ENCODE assay signal across 8 mouse cellular contexts in the genomic region with DNA sequence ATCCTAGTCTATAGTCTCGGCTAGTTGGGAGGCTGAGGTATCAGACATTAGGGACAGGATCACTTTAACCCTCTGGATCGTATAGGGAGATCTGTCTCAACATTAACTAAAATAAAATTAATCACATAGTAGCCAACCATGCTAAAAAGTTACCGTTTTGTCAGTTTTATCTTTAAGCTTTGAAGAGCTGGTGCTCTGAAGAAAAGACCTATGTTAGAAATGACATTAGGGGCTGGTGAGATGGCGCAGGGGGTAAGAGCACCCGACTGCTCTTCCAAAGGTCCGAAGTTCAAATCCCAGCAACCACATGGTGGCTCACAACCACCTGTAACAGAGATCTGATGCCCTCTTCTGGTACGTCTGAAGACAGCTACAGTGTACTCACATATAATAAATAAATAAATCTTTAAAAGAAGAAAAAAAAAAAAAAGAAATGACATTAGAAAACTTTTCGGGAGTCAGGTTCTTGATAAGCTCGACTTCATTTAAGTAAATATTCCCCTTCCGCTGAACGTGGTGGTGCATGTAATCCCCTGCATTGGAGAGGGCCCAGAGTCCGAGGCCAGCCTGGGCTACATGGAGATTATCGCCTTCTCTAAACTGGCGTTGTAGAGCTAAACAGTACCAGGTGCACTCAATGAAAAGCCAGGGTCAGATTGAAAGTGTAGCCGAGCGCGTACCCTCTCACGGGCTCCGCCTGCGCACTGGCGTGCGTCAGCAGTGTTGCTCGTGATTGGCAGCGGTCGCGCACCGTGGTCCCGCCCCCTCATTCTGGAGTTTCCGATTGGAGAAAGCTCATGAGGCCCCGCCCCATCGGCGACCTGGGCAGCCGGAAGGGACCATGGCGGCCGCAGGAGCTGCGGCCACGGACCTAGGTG. TPM values are rescaled to one million over a fixed set of nuclear protein-coding genes. Genes with fewer than 3 reads are reported as not detected.
DNase-seq lines count a peak whose midpoint lies in the region; ATAC-seq lines count a peak whose summit lies in the region.

Pigs (plus strand) TSS at position 782 of the 878 bp plus-strand sequence.

- WGBS in intestine, embryonic 14.5 days: 11% methylated on average over 36 of the region's 37 CpGs

- intact Hi-C loops in left cerebral cortex, postnatal 14 days (cut with DNase I): loop anchor here (1.0 to 5.0 kb wide), 2 partner anchors 27 to 66 kb away; partner anchors contain the start of genes 2610507B11Rik and Spag5

- H3K36me3 ChIP-seq in intestine, embryonic 14.5 days (ENCODE audit: control insufficient read depth, insufficient read depth, low read length): peaks cover 2% of the 10 kb centered on the region; the same call in 1 of the 2 replicates

- H3K4me1 ChIP-seq in intestine, embryonic 14.5 days (replicated peaks; ENCODE audit: control insufficient read depth, insufficient read depth, low read length): peaks cover 7% of the 10 kb centered on the region

- peak within 1 kb of the TSS; percentile 84 for H3K9ac ChIP-seq in intestine, embryonic 14.5 days (ENCODE audit: low read length)

- peak; percentile 94 for ATAC-seq in intestine, embryonic 14.5 days (replicated peaks; ENCODE audit: low FRiP score, low TSS enrichment, low read depth)

- peak within 1 kb of the TSS; percentile 91 for H3K4me2 ChIP-seq in intestine, embryonic 14.5 days (ENCODE audit: low read length)

- no peaks in the 10 kb centered on the region for H3K9me3 ChIP-seq in intestine, embryonic 14.5 days (ENCODE audit: control insufficient read depth, low read length)

- H3K4me3 ChIP-seq in intestine, embryonic 14.5 days (ENCODE audit: low read depth, low read length): peak within 1 kb of the TSS; percentile 79

- H3K27ac ChIP-seq in intestine, embryonic 14.5 days (ENCODE audit: low read depth): 0 out of 2 replicates have a peak within 1 kb of the TSS, but pooled peaks have one; percentile 47

- DNase-seq in adrenal gland, adult (ENCODE audit: inconsistent age in 2 of 2, low spot score in 1 of 2): peak; percentile 98
- DNase-seq in embryo, embryonic 10.5 days (ENCODE audit: low spot score): peak; percentile 98
- peak; percentile 95 for DNase-seq in gastrocnemius, postnatal 25 days
- DNase-seq in intestine, embryonic 14.5 days (ENCODE audit: low spot score): peak; percentile 97
- DNase-seq in left cerebral cortex, postnatal 14 days (ENCODE audit: low spot score in 2 of 2): peak; percentile 94 to 96
- peak; percentile 96 for DNase-seq in mesoderm, embryonic 11.5 days (ENCODE audit: low read depth, low spot score)
- peak; percentile 93 to 94 for DNase-seq in right cerebral cortex, postnatal 36 days (ENCODE audit: low spot score in 2 of 2)
- DNase-seq in yolk sac, embryonic 10.5 days (ENCODE audit: low spot score): peak; percentile 93

- H3K27me3 ChIP-seq in intestine, embryonic 14.5 days (replicated peaks; ENCODE audit: control insufficient read depth, insufficient read depth, low read length): no peaks in the 10 kb centered on the region

RNA-seq across cellular contexts. Expression of gene Pigs, which starts in this region (rescaled TPM):
- total RNA-seq in gastrocnemius, postnatal 25 days (2021): 10 to 100 TPM; 18.3 to 20.4 TPM
- 76.2 and 79.1 TPM in 2 replicates for polyA plus RNA-seq in intestine, embryonic 14.5 days (2014; fragmentation: Nextera tagmentation; extraction: Ambion mirVana)
- total RNA-seq in left cerebral cortex, postnatal 14 days (2021): 10 to 100 TPM; 81.1 to 81.3 TPM

Comparison
In these comparisons a context has a peak if more than half of its experiments do, and no peak if none do; other contexts are left out.
1. Peak in every context shown above with its lines: DNase-seq, ATAC-seq, H3K4me3 ChIP-seq and H3K27ac ChIP-seq.